Mouse (Mus musculus): ENCODE data around the gene Spen.
A peak's percentile ranks its signal among the peaks of the same experiment; 100 is the strongest.
"Not testable (repeated sequence)": the region's sequence is repeated elsewhere in the genome, so short reads cannot be mapped to it uniquely, and the experiment has no call there.

The Spen gene

DNA sequence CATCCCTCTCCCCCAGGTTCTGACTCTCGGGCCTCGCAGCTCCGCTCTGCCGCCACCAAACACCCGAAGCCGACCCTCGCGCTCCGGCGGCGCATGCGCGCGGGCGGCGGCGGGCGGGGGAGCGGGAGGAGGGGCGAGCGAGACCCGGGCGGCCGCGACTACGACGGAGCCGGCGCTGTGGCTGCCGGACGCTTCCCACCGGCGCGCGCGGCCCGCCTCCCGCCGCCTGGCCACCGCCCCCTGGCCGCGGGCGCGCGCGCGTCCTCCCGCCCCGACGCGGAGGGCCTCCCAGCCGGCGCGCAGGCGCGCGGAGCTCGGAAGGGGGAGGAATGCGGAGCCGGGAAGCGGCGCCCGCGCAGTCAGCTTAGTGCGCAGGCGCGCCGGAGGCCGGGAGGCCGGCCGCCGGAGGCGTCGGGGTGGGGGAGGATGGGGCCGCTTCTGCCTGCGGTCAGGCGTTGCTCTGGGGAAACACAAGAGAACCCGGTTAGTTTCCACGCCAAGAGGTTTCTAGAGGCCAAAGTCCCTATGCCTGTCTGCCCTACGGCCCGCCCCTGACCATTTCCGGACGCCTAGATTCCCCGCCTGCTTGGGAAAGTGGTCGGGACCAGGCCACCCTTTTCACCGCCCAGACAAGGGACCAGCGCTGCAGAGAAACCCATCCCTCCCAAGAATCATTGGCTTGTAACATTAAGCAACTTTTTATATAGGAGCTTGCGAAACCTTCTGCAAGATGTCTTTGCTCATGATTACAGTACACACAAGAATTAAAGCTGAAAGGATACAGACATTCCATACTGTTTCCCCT, at the start of gene Spen:
Gene Spen (minus strand): TSS at position 190 of the 805 bp plus-strand sequence.
- DNase-seq (ENCODE audit: low spot score): peak; percentile 96

DNA sequence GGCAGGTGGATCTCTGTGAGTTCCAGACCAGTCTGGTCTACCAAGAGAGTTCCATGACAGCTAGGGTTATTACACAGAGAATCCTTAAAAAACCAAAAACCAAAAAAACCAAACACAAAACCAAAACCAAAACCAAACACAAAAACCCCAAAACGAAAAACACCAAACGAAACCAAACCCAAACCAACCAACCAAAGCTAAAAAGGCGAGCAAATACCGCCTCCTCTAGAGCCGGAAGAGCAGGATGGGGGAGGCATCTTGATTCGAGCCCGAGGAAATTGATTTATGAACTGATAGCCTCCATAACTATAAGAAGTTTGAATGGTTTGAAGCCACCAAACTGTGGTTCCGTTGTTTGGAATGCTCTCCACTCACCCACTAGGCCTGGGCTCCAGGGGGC, 45.5 kb upstream of the Spen start:
- DNase-seq (ENCODE audit: low spot score): no peak

DNA sequence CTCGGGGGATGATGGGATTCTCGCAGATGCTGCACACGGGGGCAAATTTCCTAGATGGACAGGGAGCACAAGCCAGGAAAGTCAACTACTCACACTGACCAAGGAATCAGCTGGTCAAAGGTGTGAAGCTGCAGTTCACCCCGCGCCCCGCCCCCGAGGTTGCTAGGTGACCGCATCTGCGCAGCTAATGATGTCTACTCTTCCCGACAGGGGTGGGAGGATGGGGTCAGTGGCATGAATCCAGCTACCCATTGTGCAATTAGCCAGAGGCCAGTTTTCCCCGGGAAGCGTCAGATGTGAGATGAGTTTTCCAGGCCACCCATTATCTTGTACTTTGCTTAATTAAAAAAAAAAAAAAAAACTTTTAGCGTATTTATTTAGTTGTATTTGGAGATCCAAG, 42.7 kb upstream of the Spen start:
- DNase-seq (ENCODE audit: low spot score): no peak

DNA sequence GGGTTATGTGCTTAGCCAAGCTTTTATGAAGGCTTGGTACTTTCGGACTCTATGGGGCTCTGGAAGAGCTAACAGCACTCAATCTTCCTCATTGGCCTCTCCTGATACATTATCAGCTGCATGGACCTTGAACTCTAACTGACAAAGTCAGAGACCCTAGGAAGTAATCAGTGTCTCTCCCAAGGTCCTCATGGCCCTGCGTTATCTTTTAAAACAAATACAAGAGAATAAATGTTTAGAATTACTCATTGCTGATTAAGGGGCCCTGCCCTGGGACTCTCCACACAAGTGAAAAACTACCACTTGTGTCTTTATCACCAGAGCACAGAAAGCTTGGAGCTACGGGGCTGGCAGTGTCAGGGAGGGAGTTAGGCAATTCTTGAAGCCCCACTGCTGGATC, 40.4 kb upstream of the Spen start:
- no peak for DNase-seq (ENCODE audit: low spot score)

DNA sequence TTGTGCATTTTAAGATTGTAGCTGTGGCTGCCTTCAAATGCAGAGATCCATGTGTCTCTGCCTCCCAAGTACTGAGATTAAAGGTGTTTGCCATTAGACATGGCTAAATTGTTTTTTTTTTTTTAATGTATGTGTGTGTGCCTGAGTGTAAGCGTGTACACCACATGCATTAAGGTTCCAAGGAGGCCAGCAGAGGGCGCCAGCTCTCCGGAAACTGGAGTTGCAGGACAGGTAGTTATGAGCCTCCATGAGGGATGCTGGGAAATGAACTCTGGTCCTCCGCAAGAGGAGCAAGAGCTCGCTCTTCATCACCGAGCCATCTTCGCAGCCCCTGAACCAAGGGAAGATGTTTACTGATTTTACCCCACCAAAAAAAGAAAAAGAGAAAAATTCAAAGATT, 38.5 kb upstream of the Spen start:
- DNase-seq (ENCODE audit: low spot score): no peak

DNA sequence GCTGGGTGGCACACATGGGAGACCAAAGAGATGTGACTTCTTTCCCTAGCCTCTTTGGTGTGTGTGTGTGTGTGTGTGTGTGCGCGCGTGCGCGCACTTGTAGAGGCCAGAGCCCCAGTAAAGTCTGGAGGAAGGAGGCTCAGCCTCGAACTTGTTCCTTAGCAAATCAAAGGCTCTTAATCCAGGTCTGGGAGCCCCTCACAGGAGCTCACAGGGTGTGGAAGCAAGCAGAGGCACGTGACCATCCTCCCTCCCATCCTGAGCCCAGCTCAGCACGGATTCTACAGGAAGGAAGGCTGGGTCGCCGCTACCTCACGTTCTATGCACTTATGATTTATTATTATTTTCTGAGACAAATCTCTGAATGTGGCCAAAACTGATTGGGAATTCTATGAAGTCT, 38.0 kb upstream of the Spen start:
- no peak for DNase-seq (ENCODE audit: low spot score)

DNA sequence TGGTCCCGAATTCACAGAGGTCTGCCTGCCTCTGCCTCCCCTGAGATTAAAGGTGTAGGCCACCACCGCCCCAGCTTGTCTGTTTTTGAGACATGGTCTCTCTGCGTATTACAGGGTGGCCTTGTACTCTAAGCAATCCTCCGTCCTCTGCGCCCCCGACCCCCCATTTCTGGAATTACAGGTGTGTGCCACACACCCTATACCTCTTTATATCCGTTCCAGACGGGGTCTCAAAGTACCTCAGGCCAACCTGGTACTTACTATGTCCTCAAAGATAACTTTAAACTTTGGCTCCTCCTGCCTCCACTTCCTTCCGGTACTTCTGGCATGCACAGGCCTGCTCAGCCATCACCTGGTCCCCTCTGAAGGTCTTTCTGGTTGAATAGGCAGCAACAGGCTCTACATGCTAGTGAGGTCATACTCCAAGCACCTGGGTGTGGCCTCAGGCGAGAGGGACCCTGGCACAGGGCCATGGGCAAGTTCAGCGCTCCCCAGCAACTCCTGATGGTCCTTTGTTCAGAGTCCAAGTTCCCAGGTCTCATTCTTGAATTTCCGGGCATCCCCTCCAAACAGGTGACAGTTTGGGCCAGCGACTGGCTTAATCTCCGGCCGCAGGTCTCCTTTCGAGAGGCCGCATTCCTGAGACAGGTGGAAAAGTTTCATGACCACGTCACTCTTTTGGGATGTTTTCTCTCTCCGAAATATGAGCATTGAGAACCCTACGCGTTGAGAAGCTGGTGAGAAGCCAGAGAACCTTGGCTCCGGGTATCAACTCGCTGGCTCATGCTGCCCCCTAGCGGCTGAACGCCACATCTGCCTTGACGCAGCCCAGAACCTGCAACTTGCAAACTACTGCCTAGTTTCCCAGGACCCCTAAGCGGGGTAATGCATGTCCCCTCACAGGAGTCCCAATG, 36.6 kb upstream of the Spen start:
- DNase-seq (ENCODE audit: low spot score): peak; percentile 82

DNA sequence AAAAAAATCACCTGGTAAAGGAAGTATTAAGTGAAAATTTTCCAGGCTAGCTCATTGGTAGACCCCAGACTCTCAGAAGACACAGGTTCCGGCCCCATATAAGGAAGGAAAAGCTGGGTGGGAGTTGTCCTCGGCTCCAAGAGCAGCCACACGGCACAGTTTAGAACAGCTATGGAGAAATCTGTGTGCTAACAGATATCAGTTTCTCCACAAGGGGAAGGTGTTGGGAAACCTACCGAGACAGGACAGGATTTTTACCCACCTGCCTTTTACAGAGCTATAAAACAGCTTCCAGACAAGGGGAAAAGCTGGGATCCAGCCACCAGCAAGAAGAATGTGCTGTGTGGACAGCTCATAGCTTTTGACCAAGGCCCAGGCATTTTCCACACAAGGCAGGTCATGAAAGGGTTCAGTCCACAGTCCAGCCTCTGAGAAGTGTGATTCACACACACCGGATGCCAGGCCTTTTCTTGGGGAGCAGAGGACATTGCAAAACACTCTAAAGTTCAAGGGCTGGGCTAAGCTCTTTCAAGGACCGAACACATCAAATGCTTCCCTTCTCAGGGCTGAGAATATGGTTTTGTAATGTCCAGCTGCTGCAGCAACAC, 35.1 kb upstream of the Spen start:
- DNase-seq (ENCODE audit: low spot score): no peak

DNA sequence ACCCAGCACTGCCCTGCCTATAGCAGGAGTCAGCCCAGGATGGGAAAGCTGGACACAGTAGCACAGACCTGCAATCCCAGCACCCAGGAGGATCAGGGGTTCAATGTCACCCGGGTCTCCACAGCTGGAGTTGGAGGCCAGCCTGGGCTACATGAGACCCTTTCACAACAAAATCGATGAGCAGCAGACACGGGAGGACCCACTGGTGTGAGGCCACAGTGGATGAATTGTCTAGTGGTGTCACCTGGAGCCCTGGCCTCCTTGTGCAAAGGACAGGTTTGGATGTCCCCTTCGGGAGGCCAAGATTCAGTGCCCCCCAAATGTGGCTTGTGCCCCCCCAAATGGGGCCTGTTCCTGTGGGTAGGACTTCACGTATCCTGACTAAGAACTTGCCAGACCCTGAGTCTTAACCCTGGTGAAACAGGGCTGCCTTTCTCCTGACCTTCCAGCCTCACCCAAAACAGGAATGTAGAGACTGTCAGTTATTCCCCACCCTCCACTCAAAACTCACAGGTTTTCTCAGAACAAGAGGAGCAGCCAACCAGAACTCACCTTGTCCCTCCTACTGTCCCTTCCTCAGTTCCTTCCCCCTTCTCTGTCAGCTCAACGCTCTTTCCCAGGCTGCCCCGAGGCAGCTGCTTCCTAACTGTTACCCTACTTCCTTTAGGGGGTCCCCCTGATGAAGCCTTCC, 34.4 kb upstream of the Spen start:
- no peak for DNase-seq (ENCODE audit: low spot score)

DNA sequence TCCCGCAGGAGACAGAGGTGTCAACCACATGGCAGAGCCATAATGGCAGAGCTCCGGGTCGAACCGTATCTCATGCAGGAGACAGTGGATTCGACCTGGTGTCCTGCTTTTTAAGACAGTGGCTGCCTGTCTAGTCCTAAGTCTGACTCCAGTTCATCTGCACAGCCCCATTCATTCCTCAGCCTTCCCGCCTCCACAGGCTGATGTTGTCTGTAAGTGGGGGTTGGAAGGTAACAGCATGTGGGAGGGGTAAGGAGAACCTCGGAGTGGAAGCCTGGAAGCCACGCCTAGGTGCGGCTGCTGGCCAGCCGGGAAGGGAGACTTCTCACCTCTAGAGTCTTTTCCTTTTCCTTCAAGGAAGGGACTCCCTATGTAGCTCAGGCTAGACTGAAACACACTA, 33.5 kb upstream of the Spen start:
- DNase-seq (ENCODE audit: low spot score): no peak

DNA sequence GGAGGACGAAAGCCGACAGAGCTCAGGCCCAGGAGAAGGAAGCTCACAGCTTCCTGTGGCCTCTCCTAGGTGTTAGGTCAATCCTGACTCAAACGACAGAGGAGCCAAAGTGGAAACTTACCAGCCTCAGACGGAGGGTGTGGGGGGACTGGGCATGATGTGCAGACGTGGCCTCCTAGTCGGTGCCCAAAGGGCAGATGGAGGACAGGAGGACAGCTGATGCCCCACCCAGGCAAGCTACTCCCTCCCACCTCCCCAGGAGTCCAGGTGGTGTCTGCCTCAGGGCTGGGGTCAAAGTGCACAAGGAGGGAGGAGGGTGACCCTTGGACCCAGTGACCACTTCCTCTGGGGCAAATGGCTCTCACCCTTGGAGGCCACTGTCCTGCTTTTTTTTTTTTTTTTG, 32.9 kb upstream of the Spen start:
- no peak for DNase-seq (ENCODE audit: low spot score)

DNA sequence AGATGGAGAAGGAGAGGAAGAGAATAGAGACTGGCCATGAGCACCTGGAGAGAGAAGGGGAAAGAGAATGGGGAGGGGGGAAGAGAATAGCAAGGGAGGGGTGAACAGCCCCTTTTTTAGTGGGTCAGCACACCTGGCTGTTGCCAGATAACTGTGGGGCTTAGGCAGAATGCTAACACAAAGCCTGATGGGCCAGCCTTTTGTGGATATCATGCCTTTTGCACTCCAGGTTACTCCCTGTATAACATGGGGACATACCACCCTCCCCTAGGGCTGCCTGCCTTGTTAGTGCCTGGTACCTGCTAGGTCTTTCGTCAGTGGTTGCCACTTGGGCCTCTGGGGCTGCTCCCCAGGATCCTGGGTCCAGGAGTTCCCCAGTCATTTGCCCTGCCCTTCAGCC, 32.4 kb upstream of the Spen start:
- no peak for DNase-seq (ENCODE audit: low spot score)

DNA sequence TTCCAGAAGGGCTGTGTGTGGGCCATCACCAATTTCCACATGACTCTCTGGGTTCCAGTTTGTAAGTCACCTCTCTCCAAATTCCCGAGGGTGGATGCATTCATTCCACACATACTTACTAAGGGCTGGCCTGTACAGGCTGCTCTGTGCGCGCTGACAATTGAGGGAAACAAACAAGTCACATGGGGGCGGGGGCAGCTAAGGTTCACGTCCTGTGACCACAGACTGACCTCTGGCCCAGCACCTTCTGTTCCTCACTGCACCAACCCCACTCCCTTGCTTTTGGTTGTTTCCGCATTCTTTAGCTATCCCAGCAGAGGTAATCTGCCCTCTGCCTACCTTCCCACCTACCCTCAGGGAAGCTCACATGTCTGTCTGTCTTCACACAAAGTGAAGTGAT, 31.6 kb upstream of the Spen start:
- DNase-seq (ENCODE audit: low spot score): no peak

DNA sequence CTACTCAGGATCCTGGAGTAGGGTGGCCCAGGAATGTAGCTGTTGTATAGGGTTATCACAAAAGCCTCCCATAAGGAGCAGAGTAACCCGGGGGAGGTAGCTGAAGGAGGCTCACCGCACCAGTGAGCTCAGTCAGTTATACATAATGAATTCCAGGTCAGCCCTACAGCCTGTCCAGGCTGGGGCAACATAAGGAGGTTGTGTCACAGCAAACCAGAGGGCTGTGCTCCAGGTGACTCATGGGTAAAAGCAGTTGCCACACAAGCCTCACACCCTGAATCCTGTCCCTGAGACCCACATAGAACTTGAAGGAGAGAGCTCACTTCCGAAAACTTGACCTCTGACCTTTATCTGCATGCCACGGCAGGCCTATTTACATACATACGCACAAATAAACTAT, 30.6 kb upstream of the Spen start:
- DNase-seq (ENCODE audit: low spot score): no peak

DNA sequence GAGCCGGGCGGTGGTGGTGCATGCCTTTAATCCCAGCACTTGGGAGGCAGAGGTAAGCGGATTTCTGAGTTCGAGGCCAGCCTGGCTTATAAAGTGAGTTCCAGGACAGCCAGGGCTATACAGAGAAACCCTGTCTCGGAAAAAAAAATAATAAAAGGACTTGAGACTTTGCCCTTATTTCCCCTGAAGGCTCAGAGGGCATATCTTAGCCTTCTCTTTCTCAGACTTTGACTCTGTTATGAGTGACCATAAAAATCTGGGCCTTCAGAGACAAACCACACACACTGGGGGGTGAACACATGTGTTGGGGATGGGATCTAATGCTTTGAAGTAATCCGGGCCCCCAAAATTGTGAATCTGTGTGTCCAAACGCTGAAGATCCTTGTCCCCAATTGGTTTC, 28.8 kb upstream of the Spen start:
- not testable (repeated sequence) for DNase-seq (ENCODE audit: low spot score)

DNA sequence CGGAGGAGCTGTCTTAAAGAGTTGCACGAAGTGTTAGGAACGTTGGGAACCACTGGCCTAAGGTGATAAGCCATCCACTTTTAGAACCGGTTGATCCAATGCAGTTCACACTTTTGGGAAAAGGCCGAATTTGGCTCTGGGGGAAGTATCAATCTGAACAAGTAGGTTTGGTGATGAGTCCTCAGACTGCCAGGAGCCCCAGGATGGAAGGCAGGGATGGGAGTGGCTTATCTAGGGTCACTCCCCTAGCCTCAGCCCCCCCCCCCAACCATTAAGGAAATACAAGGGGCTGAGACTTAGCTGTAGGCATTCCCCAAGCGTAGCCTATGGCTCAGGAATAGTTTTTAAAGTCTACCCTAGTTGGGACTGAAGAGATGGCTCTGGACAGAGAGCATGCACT, 27.8 kb upstream of the Spen start:
- DNase-seq (ENCODE audit: low spot score): no peak

DNA sequence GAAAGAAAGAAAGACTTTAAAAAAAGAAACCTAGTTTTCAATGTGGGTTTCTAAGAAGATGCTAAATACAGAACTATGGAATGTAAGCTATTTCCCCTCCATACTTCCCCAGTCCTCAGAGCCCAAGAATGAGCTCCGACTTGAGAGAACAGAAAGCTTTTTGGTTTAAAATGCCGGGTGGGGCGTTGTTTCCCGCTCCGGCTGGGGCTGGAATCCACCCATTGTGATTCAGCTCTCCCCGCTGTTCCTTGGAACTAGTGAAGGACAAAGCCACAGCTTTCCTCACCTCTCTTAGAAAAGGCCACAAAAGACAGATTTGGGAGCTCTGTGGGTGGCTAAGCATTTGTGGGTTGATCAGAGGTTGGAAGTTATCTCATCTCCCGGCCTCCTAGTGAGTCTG, 26.9 kb upstream of the Spen start:
- DNase-seq (ENCODE audit: low spot score): no peak

DNA sequence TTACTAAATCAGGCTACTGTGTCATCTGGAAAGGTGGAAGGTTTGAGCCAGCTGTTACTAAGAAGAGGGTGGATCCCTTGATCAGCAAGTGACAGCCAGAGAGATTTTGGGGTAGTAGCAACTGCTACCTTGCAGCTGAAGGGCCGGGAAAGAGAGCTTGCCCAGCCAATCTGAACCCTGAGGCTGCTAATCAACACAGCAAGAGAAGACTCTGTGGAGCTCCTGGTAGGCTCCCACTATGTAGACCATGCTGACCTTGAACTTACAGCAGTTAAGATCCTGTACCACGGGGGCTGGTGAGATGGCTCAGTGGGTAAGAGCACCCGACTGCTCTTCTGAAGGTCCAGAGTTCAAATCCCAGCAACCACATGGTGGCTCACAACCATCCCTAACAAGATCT, 26.3 kb upstream of the Spen start:
- DNase-seq (ENCODE audit: low spot score): no peak

DNA sequence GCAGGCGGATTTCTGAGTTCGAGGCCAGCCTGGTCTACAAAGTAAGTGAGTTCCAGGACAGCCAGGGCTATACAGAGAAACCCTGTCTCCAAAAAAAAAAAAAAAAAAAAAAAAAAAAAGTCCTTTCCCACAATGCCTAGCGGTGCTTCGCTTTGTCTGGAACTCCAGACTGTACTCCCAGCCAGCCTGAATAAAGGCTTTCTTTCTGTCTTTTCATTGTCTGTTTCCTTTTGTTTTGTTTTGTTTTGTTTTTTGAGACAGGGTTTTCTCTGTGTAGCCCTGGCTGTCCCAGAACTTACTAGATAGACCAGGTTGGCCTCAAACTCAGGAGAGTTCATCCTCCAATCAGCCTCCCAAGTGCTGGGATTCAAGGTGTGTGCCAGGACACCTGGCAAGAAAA, 25.8 kb upstream of the Spen start:
- DNase-seq (ENCODE audit: low spot score): no peak

DNA sequence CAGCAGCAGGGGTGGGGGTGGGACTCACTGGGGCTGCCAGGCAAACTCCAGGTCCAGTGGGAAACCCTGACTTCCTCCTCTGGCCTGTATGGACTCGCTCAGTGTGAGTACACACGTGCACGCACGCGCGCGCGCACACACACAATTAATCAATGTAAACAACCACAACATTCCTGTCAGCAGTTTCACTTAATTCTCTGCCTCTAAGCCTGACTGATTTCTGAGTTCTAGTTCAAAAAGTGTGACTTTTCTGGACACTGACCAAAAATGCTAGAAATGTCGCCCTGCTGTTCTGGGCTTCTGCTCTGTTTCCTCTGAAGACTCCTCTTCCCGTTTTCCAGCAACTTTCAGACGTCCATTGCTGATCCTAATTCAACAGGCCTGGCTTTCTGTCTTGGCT, 23.9 kb upstream of the Spen start:
- no peak for DNase-seq (ENCODE audit: low spot score)

DNA sequence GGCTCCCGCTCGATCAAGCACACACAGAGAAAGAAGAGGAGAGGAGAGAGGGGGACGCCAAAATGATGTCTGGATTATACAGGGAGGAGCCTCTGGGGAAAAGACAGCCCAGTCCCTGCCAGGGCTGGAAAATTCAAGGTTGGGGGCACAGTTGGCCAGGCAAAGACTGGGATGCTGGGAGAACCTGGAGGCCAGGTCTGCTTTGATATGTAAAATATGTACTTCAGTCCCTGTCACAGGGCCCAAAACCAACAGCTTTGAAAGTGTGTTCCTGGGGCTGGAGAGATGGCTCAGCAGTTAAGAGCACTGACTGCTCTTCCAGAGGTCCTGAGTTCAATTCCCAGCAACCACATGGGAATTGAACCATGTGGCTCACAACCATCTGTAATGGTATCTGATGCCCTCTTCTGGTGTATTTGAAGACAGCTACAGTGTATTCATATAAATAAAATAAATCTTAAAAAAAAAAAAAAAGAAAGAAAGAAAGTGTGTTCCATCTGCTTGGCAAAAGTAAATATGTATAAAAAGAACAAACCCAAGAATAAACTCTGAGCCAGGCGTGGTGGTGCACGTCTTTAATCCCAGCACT, 23.0 kb upstream of the Spen start:
- not testable (repeated sequence) for DNase-seq (ENCODE audit: low spot score)

DNA sequence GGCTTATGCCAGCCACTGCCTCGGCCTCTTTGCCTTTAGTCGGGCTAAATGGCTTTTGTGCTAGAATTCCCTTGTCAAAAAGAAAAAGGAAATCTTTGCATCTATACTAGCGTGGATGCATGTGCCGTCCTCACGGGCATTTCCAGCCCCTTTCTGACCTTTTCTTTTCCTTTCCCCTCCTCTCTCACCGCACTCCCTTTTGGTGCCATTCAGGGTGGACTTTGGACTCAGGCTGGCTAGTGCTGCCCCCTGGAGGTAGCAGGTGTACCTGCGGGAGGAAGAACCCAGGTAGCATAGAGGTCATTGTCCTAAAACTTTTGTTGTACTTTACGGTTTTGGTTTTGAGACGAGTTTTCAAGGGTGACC, 21.5 kb upstream of the Spen start:
- peak; percentile 76 for DNase-seq (ENCODE audit: low spot score)

Measured in ovary, postnatal 36 days (tissue).